Mouse (Mus musculus) liver, adult 2 months (tissue): ENCODE results near the gene Prodh2. TPM values are rescaled to one million over a fixed set of nuclear protein-coding genes. Genes with fewer than 3 reads are reported as not detected.
"Not testable (repeated sequence)": the region's sequence is repeated elsewhere in the genome, so short reads cannot be mapped to it uniquely, and the experiment has no call there.

Source experiments
- DNase-seq: peaks from one replicate; pipeline ENCODE4 v3.0.0-alpha.2; 2011; ENCODE audit warnings: low read depth, low spot score; ENCODE audit errors: extremely low read depth
- H3K27ac ChIP-seq: fragments of 200-500 bp; replicated peaks from 2 replicates; pipeline ENCODE4 v1.5.1; 2012; ENCODE audit warnings: low read depth, mild to moderate bottlenecking, control low read depth, inconsistent platforms, low read length; ENCODE audit not compliant: insufficient read depth
- H3K27me3 ChIP-seq: fragments of 200-500 bp; 2 replicates; pipeline ENCODE4 v1.6.1; 2012; ENCODE audit warnings: mild to moderate bottlenecking, moderate library complexity, low read length, inconsistent platforms; ENCODE audit not compliant: control insufficient read depth, insufficient read depth
- H3K36me3 ChIP-seq: fragments of 200-500 bp; 2 replicates; pipeline ENCODE4 v1.6.1; 2012; ENCODE audit warnings: low read length, inconsistent platforms; ENCODE audit not compliant: control insufficient read depth, insufficient read depth
- H3K4me1 ChIP-seq: fragments of 200-500 bp; 2 replicates; pipeline ENCODE4 v1.6.1; 2011; ENCODE audit warnings: low read length; ENCODE audit not compliant: control insufficient read depth, insufficient read depth
- H3K4me3 ChIP-seq: fragments of 200-500 bp; 2 replicates; pipeline ENCODE4 v1.5.1; 2011; ENCODE audit warnings: low read depth, mild to moderate bottlenecking, control low read depth, low read length, moderate library complexity; ENCODE audit not compliant: insufficient read depth
- H3K79me2 ChIP-seq: fragments of 200-500 bp; 2 replicates; pipeline ENCODE4 v1.6.1; 2012; ENCODE audit warnings: inconsistent platforms, mild to moderate bottlenecking, low read length, moderate library complexity; ENCODE audit not compliant: control insufficient read depth, insufficient read depth
- H3K9ac ChIP-seq: fragments of 200-500 bp; 2 replicates; pipeline ENCODE4 v1.6.1; 2012; ENCODE audit warnings: low read depth, mild to moderate bottlenecking, control low read depth, inconsistent platforms, low read length
- CTCF ChIP-seq: fragments of 200-500 bp; IDR thresholded peaks from 2 replicates; pipeline ENCODE4 v1.5.1; 2011; ENCODE audit warnings: low read depth, low read length, control low read depth
- POLR2A ChIP-seq: fragments of 200-500 bp; IDR thresholded peaks from 2 replicates; pipeline ENCODE4 v1.6.1; 2011; ENCODE audit warnings: low read length, control low read depth; ENCODE audit not compliant: insufficient read depth; ENCODE audit errors: extremely low read depth
- WGBS: fragments of 180-500 bp; shearing (Covaris S2); methylation state at CpG from one replicate; pipeline ENCODE4 v1.1.7; 2018; 5-methylcytosine and 5-hydroxymethylcytosine counted together
- polyA plus RNA-seq: library from polyadenylated mRNA; depleted of rRNA; stranded (reverse); fragments of >200 nt; gene quantifications from 2 replicates; pipeline ENCODE4 v1.2.3, GENCODE M21; 2012
- total RNA-seq: library from RNA; depleted of rRNA; stranded (reverse); fragments of >200 nt; gene quantifications from 2 replicates; pipeline ENCODE4 v1.2.3, GENCODE M21; 2014

Prodh2 gene
- total and polyA plus RNA-seq, 2 experiments = 220 to 432 TPM

DNA sequence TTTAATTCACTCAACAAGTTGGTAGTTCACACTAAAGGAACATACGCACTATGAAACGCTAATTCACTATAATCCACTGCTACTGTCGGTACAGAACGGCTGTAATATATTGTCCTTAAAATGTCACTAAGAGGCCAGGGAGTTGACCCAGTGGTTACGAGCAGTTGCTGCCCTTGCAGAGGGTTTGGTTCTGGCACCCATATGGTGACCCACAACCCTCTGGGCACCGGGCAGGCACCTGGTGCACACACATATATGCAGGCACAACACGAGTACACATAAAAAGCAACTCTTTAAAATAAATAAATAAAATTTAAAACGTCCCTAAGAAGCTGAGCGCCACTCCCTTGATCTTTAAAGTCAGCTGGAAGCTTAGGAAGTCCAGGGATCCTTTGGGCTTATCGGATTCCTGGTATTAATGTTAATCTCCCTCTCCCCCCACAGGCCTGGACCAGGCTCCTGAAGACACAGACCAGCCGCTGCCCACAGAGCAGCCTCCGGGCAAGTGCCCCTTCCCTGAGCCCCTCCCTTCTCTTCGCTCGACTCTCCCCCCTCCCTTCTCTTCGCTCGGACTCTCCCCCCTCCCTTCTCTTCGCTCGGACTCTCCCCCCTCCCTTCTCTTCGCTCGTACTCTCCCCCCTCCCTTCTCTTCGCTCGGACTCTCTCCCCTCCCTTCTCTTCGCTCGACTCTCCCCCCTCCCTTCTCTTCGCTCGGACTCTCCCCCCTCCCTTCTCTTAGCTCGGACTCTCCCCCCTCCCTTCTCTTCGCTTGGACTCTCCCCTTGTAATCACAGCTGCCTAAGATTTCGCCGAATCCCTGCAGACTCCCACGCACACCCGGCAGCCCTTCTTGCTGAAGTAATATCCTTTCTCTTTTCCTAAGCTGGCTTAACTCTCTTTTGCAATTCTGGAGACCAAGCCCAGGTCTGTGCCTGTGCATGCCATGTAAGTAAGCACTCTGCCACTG lies 15.7 kb upstream of the Prodh2 start:
- Histone ChIP-seq H3K4me1 (peaks cover 5% of the 10 kb centered on the region), H3K9ac (no peak overlapping the region), H3K27me3 (no peaks in the 10 kb centered on the region; the same call in 1 of the 2 replicates), H3K36me3 (no peaks in the 10 kb centered on the region), H3K27ac (no peak overlapping the region), H3K79me2 (no peaks in the 10 kb centered on the region), H3K4me3 (no peak overlapping the region)
- WGBS = 22% methylated on average over 26 of the region's 32 CpGs
- no peak for DNase-seq
- TF ChIP-seq CTCF (no peak), POLR2A (no peak)

DNA sequence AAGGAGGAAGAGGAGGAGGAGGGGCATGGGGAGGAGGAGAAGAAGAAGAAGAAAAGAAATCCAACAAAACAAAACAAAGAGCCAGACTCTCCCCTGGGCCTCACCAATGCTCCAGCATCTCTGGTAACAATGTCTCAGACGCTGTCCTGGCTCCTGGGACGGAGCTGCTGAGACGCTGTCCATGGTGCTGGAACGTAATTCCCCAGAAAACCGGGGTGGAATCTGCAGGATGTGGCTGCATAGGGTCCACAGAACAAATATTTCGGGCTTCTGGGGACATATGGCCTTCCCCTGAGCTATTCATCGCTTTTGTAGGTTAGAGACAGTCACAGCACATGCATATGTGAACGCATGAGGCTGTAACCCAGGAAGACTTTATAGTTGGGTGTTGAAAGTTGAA lies 9.2 kb upstream of the Prodh2 start:
- WGBS = 16% methylated on average over 8 of the region's 8 CpGs
- Histone ChIP-seq H3K27ac (no peak overlapping the region), H3K9ac (no peak overlapping the region), H3K36me3 (no peaks in the 10 kb centered on the region), H3K79me2 (no peaks in the 10 kb centered on the region), H3K27me3 (no peaks in the 10 kb centered on the region; the same call in 1 of the 2 replicates), H3K4me1 (no peaks in the 10 kb centered on the region), H3K4me3 (no peak overlapping the region)
- no peak for TF ChIP-seq POLR2A
- TF ChIP-seq CTCF = no peak
- no peak for DNase-seq

DNA sequence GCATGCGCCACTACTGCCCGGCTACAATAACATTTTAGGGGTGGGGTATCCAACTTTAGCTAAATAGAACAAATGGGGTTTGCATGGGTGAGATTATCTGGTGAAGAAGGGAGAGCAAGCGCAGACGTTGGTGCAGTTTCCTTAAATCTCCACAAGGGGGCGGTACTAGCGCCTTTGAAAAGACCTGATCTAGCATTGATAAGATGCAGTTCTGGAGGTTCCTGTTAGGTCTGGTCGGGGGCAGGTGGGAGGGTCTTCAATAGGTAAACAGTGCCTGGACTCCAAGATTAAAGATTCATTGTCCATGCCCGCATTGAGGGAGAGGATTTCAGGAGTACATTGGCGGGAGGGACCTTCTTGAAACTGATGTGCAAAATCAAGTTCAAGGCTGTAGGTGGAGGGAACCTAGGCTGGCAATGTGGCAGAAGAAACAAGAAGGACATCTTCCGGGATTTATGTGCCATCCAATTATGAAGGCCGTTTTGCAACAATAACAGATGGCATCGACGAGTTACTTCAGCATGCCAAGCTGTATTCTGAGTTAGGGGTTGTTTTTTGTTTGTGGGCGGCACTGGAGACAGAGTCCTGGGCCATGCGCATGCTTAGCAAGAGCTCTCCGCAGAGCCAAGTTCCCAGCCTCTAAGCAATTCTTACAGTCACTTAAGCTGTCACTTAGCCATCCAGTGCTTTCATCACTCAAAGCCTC lies 3.0 kb upstream of the Prodh2 start:
- Histone ChIP-seq H3K79me2 (no peaks in the 10 kb centered on the region; the same call in 1 of the 2 replicates), H3K27ac (no peak overlapping the region), H3K4me3 (no peak overlapping the region), H3K27me3 (no peaks in the 10 kb centered on the region), H3K4me1 (no peaks in the 10 kb centered on the region), H3K9ac (no peak overlapping the region), H3K36me3 (no peaks in the 10 kb centered on the region)
- WGBS = 53% methylated on average over 16 of the region's 16 CpGs
- TF ChIP-seq CTCF = peak; percentile 45; the same call in 1 of the 2 replicates
- TF ChIP-seq POLR2A = no peak
- DNase-seq = no peak

DNA sequence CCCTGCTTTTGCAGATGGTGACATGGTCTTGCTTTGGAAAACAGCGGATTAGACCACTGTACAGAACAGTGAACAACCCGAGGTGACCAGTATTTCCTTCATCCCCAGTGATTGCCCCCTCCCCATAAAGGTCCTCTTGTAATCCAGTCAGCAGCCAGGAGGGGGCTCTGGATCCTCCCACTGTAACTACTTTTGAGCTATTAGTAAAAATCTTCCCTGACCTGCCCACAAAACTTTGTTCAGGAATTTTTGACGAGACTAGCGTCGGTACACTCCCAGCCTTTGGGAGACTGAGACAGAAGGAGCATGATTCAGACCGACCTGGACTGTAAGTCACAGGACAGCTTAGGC lies 2.5 kb upstream of the Prodh2 start:
- Histone ChIP-seq H3K9ac (no peak overlapping the region), H3K27ac (no peak overlapping the region), H3K4me1 (no peaks in the 10 kb centered on the region), H3K79me2 (no peaks in the 10 kb centered on the region; the same call in 1 of the 2 replicates), H3K36me3 (no peaks in the 10 kb centered on the region), H3K27me3 (no peaks in the 10 kb centered on the region), H3K4me3 (no peak overlapping the region)
- no peak for DNase-seq
- 36% methylated on average over 6 of the region's 6 CpGs for WGBS
- TF ChIP-seq POLR2A (no peak), CTCF (no peak)

DNA sequence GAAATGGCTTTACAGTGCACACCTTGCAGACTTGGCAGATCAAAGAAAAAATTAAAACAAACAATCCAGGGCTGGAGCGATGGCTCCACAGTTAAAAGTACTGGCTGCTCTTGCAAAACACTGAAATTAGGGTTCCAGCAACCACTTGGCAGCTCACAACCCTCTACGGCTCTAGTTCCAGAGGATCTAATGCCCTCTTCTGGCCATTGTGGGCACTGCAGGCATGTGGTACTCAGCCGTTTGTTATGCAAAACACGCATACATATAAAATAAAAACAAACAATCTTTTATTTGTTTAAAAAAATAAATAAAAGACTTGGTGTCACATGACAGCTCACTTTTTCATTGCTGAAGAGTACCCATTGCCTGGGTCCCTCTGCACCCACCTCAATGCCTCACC lies 657 bp upstream of the Prodh2 start:
- H3K36me3 ChIP-seq = no peaks in the 10 kb centered on the region
- no peaks in the 10 kb centered on the region for H3K4me1 ChIP-seq
- peak; percentile 94 for DNase-seq
- H3K9ac ChIP-seq = peak overlapping the region; percentile 52
- H3K27me3 ChIP-seq = no peaks in the 10 kb centered on the region
- 5% methylated on average over 4 of the region's 4 CpGs for whole genome bisulfite sequencing
- H3K79me2 ChIP-seq = no peaks in the 10 kb centered on the region; the same call in 1 of the 2 replicates
- peak overlapping the region; percentile 98 for H3K27ac ChIP-seq
- TF ChIP-seq CTCF = peak; percentile 82
- no peak for TF ChIP-seq POLR2A
- no peak overlapping the region for H3K4me3 ChIP-seq

DNA sequence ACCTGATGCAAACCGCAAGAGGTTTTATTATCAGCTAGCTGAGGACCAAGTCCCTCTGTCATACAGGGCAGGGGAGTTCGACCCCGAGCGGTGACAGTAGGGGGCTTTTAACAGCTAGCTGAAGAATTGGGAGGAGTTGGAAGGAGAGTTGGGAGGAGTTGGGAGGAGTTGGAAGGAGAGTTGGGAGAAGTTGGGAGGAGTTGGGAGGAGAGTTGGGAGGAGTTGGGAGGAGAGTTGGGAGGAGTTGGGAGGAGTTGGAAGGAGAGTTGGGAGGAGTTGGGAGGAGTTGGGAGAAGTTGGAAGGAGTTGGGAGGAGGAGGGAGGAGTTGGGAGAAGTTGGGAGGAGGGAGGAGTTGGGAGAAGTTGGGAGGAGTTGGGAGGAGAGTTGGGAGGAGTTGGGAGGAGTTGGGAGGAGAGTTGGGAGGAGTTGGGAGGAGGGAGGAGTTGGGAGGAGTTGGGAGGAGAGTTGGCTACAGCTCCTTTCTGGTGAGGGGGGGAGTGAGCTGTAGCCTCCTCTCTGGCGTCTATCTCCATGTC lies 2.2 kb downstream of the Prodh2 start:
- H3K27ac ChIP-seq = 0 out of 2 replicates have a peak overlapping the region, but pooled peaks have one; percentile 38
- H3K36me3 ChIP-seq, H3K79me2 ChIP-seq, H3K27me3 ChIP-seq, H3K4me1 ChIP-seq: not testable (repeated sequence)
- peak; percentile 87 for DNase-seq
- H3K9ac ChIP-seq = peak overlapping the region; percentile 35; the same call in 1 of the 2 replicates
- WGBS = 17% methylated on average over 5 of the region's 5 CpGs
- H3K4me3 ChIP-seq = peak overlapping the region; percentile 1; the same call in 1 of the 2 replicates

DNA sequence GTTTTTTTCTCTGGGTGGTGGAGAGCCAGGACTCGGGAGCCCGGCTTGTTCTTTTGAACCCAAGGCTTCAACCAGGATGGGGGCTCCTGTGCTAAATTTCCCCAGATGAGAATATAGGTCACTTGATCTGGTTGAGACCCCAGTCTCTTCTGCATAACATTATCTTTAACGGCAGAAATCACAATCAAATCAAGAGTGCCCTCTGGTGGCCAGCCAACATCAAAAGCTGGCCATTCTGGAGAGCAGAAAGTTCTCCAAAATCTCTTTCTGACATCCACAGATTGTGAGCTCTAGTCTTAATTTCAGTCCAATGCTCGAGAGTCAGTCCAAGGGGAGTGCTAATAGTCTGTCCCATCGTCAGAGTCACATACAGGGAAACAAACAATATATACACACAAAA lies 7.7 kb downstream of the Prodh2 start:
- not testable (repeated sequence) for H3K36me3 ChIP-seq, H3K9ac ChIP-seq, H3K79me2 ChIP-seq, H3K27me3 ChIP-seq, H3K4me3 ChIP-seq, DNase-seq, H3K4me1 ChIP-seq, H3K27ac ChIP-seq
- 70% methylated on average over 5 of the region's 5 CpGs for WGBS
